Mouse (Mus musculus) monocyte, adult 5-6 weeks (primary cell): Measurements from ENCODE around the gene Ppp1r11. TPM values are rescaled to one million over a fixed set of nuclear protein-coding genes. Genes with fewer than 3 reads are reported as not detected.

Experiments used
- ATAC-seq: fragments of 153-309, 156-312 bp; replicated peaks from 2 replicates; pipeline ENCODE4 v1.8.0; 2017; ENCODE audit warnings: mild to moderate bottlenecking; ENCODE audit not compliant: low TSS enrichment, insufficient number of reproducible peaks, severe bottlenecking, poor library complexity, low FRiP score
- total RNA-seq: library from RNA; stranded (forward); fragments of 200-1000, 200-491, 200-594 nt; gene quantifications from 3 replicates; pipeline ENCODE4 v1.2.3, GENCODE M21; 2017

Gene Ppp1r11
- total RNA-seq, 1 experiment from 2014 or later = 79.2 TPM

GRCm38 (mm10) chr17:36971172-36971850 is 19.8 kb upstream of the Ppp1r11 start:
- ATAC-seq = no peak

- ATAC-seq = no peak
Observed at GRCm38 (mm10) chr17:36970316-36970890, 18.9 kb upstream of the Ppp1r11 start.

GRCm38 (mm10) chr17:36966875-36967274 is 15.3 kb upstream of the Ppp1r11 start:
- no peak for ATAC-seq

GRCm38 (mm10) chr17:36961125-36961524 is 9.6 kb upstream of the Ppp1r11 start:
- no peak for ATAC-seq

- ATAC-seq = no peak
Observed at GRCm38 (mm10) chr17:36958884-36959283, 7.3 kb upstream of the Ppp1r11 start.

- ATAC-seq = peak; percentile 91
Observed at GRCm38 (mm10) chr17:36957999-36958743, 6.6 kb upstream of the Ppp1r11 start, which contains the start of the genes Znrd1 and Znrd1as. Gene Znrd1 (minus strand): TSS chr17:36958559. Gene Znrd1as (plus strand): TSS chr17:36958592.

GRCm38 (mm10) chr17:36953062-36953461 is 1.5 kb upstream of the Ppp1r11 start:
- ATAC-seq = no peak

- ATAC-seq = no peak
Observed at GRCm38 (mm10) chr17:36952631-36953030, 1.1 kb upstream of the Ppp1r11 start.

- no peak for ATAC-seq
Observed at GRCm38 (mm10) chr17:36949265-36949664, 2.3 kb downstream of the Ppp1r11 start.

- no peak for ATAC-seq
Observed at GRCm38 (mm10) chr17:36948286-36948685, 3.3 kb downstream of the Ppp1r11 start.

- no peak for ATAC-seq
Observed at GRCm38 (mm10) chr17:36947051-36947819, 4.3 kb downstream of the Ppp1r11 start.

GRCm38 (mm10) chr17:36944121-36944775 is 7.3 kb downstream of the Ppp1r11 start:
- ATAC-seq = no peak

GRCm38 (mm10) chr17:36943691-36944090 is 7.8 kb downstream of the Ppp1r11 start:
- ATAC-seq = no peak

GRCm38 (mm10) chr17:36942791-36943471 is 8.6 kb downstream of the Ppp1r11 start, which contains the start of gene Rnf39:
Gene Rnf39 (plus strand): TSS chr17:36942918.
- no peak for ATAC-seq

GRCm38 (mm10) chr17:36942391-36942790 is 9.2 kb downstream of the Ppp1r11 start:
- no peak for ATAC-seq

- ATAC-seq = no peak
Observed at GRCm38 (mm10) chr17:36938056-36938455, 13.5 kb downstream of the Ppp1r11 start.

- no peak for ATAC-seq
Observed at GRCm38 (mm10) chr17:36931806-36932205, 19.7 kb downstream of the Ppp1r11 start.

- no peak for ATAC-seq
Observed at GRCm38 (mm10) chr17:36931130-36931529, 20.4 kb downstream of the Ppp1r11 start.
